Mouse (Mus musculus): ENCODE data around the gene Chil4. TPM values are rescaled to one million over a fixed set of nuclear protein-coding genes. Genes with fewer than 3 reads are reported as not detected.

The Chil4 gene
- not detected in 2 replicates for polyA plus RNA-seq (2012; rRNA removed)

DNA sequence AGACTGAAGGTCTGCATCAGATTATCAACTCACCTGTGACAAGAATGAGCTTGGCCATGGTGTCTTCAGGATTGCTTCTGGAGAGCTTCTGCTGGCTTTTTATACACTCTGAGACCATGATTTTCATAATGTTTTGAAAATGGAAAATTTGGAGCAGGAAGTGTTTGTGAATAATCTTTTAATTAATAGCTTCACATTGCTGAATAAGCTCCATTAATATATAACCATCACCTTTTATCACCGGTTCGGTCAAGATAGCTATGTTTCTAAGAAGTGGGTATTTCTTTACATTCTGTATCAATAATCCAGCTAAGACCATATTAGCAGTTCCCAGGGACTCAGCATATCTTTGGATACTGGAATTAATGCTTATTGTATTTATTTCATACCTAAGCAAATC, at the start of gene Chil4:
TSS of gene Chil4 (minus strand) at position 101 of the 400 bp plus-strand sequence.

DNA sequence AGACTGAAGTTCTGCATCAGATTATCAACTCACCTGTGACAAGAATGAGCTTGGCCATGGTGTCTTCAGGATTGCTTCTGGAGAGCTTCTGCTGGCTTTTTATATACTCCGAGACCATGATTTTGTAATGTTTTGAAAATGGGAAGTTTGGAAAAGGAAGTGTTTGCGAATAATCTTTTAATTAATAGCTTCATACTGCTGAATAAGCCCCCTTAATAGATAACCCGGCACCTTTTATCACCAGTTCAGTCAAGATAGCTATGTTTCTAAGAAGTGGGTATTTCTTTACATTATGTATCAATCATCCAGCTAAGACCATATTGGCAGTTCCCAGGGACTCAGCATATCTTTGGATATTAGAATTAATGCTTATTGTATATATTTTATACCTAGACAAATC, 51.8 kb downstream of the Chil4 start, which contains the start of gene Chil3:
TSS of gene Chil3 (minus strand) at position 101 of the 400 bp plus-strand sequence.

Other genes with a start within 250 kb of the Chil4 start
- gene Ovgp1, start 245.8 kb downstream of the Chil4 start, polyA plus RNA-seq (2012; rRNA removed) = 13.5 and 14.0 TPM in 2 replicates
- 3.2 and 4.1 TPM in 2 replicates for gene Pifo, start 204.9 kb downstream of the Chil4 start, polyA plus RNA-seq (2012; rRNA removed)
- not detected in 2 replicates for gene Chil5, start 186.7 kb downstream of the Chil4 start, polyA plus RNA-seq (2012; rRNA removed)
- gene Chia1, start 106.3 kb downstream of the Chil4 start, polyA plus RNA-seq (2012; rRNA removed) = 1.2 and 1.3 TPM in 2 replicates
- not detected in 2 replicates for gene Chil3, start 51.9 kb downstream of the Chil4 start, polyA plus RNA-seq (2012; rRNA removed)
- gene Chil6, start 186.7 kb upstream of the Chil4 start, polyA plus RNA-seq (2012; rRNA removed) = not detected in 2 replicates

Measured in central nervous system, embryonic 14 days (tissue).